Comparison of ENCODE assay signal across 7 mouse cellular contexts in the genomic region with DNA sequence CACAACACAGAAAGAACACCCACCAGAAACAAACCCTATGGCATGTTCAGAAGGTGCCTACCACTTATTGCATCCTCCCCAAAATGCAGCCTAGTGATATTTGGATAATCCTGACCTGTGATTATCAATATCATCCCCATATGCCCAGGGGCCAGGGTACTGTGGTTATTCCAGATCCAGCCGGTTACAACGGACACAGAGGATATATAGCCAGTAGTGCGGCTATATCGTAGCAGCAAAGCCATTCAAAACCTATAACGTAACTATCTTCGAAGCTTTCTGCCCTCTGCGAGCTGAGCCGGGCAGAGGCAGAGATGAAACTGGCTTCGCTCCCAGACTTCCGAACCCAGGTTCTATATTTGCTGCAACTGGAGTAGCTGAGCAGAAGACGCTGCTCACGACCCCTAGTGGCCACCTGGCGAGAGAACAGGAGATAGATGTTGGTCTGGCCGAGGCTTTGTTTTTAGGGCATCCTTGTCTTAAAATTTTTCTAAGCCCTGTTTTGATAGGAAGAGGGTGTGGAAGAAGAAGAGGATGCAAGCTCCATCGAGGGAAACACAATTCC. TPM values are rescaled to one million over a fixed set of nuclear protein-coding genes. Genes with fewer than 3 reads are reported as not detected.
A peak's percentile ranks its signal among the peaks of the same experiment; 100 is the strongest.
DNase-seq lines count a peak whose midpoint lies in the region; ATAC-seq lines count a peak whose summit lies in the region.

No protein-coding gene starts in this region.

- intact Hi-C loops in left cerebral cortex, postnatal 36 days (cut with DNase I) = loop anchor here (2.0 kb wide), 1 partner anchor 337 kb away; no protein-coding TSS in a partner anchor

- no peaks in the 10 kb centered on the region for H3K9me3 ChIP-seq in midbrain, embryonic 15.5 days

- peak; percentile 43 for DNase-seq in urinary bladder, postnatal 14 days (ENCODE audit: low spot score)
- DNase-seq in urinary bladder, postnatal 25 days (ENCODE audit: low spot score) = no peak
- DNase-seq in cerebellum, postnatal 10 days = peak; percentile 86 to 88
- DNase-seq in left cerebral cortex, postnatal 36 days (ENCODE audit: low spot score in 2 of 2) = peak; percentile 51 to 55
- DNase-seq in testis, postnatal 14 days (ENCODE audit: low spot score) = peak; percentile 33

- H3K4me1 ChIP-seq in midbrain, embryonic 15.5 days = peaks cover 36% of the 10 kb centered on the region

- H3K4me2 ChIP-seq in midbrain, embryonic 15.5 days = peak overlapping the region; percentile 95

- peak overlapping the region; percentile 49 for H3K4me3 ChIP-seq in midbrain, embryonic 15.5 days

- H3K27ac ChIP-seq in midbrain, embryonic 15.5 days = peak overlapping the region; percentile 53

- peak overlapping the region; percentile 27 for H3K9ac ChIP-seq in midbrain, embryonic 15.5 days

- peaks cover 43% of the 10 kb centered on the region for H3K27me3 ChIP-seq in midbrain, embryonic 15.5 days (replicated peaks)

- peak; percentile 30 to 50; a peak in 1 of 4 replicates for ATAC-seq in hematopoietic stem cell, adult 5-6 weeks (replicated peaks in 1 of 2; ENCODE audit: insufficient read depth in 1 of 2, low FRiP score in 2 of 2, low TSS enrichment in 1 of 2, low read depth in 1 of 2, poor library complexity in 2 of 2, severe bottlenecking in 2 of 2)
- ATAC-seq in midbrain, embryonic 15.5 days (replicated peaks) = peak; percentile 49

- no peaks in the 10 kb centered on the region for H3K36me3 ChIP-seq in midbrain, embryonic 15.5 days (replicated peaks)

- 2% methylated on average over 15 of the region's 15 CpGs for WGBS in midbrain, embryonic 15.5 days

RNA-seq across cellular contexts. Expression of a gene that starts 6.0 kb away (rescaled TPM):
- not detected in 2 replicates for total RNA-seq in hematopoietic stem cell, adult 5-6 weeks (2017)
- total RNA-seq in left cerebral cortex, postnatal 36 days (2021) = under 1 TPM in 1 of 2 experiments, not detected in 1; 0.17 TPM
- polyA plus RNA-seq in midbrain, embryonic 15.5 days (2015; fragmentation: Nextera tagmentation; extraction: Ambion mirVana) = 7.0 and 8.2 TPM in 2 replicates
